Mouse (Mus musculus) ES-E14 (cell line): Measurements from ENCODE around the gene Trim12a.

Experiments
- CHD2 ChIP-seq: IDR thresholded peaks from 2 replicates; pipeline ENCODE4 v1.6.1; 2014; ENCODE audit warnings: mild to moderate bottlenecking, low read depth, low read length, inconsistent platforms
- HCFC1 ChIP-seq: IDR thresholded peaks from 2 replicates; pipeline ENCODE4 v1.6.1; 2012; ENCODE audit warnings: low read length, inconsistent platforms, borderline replicate concordance; ENCODE audit not compliant: insufficient read depth
- MAFK ChIP-seq: IDR thresholded peaks from 2 replicates; pipeline ENCODE4 v1.6.1; 2014; ENCODE audit warnings: mild to moderate bottlenecking, low read depth, low read length, inconsistent platforms; ENCODE audit not compliant: insufficient read depth
- ZC3H11A ChIP-seq: IDR thresholded peaks from 2 replicates; pipeline ENCODE4 v1.6.1; 2012; ENCODE audit warnings: low read depth, mild to moderate bottlenecking, inconsistent platforms, low read length, borderline replicate concordance
- ZNF384 ChIP-seq: IDR thresholded peaks from 2 replicates; pipeline ENCODE4 v1.6.1; 2012; ENCODE audit warnings: low read depth, low read length, inconsistent platforms

- TF ChIP-seq CHD2 (no peak), HCFC1 (no peak), MAFK (no peak), ZC3H11A (no peak), ZNF384 (no peak)
Observed at GRCm38 (mm10) chr7:104314796-104315353, 391 bp downstream of the Trim12a start.
